Mouse (Mus musculus) layer of hippocampus, adult 2 months (tissue): ENCODE measurements around the gene Acbd4. TPM values are rescaled to one million over a fixed set of nuclear protein-coding genes. Genes with fewer than 3 reads are reported as not detected.

ENCODE experiments used
- DNase-seq, 2 experiments: peaks; one replicate each; pipeline ENCODE4 v3.0.0; 2022; ENCODE audit warnings: low spot score in 2 of 2
- H3K27ac ChIP-seq: fragments of 200-600 bp; 2 replicates; pipeline ENCODE4 v1.8.1; 2022
- H3K4me3 ChIP-seq: fragments of 200-600 bp; 2 replicates; pipeline ENCODE4 v1.8.1; 2022; ENCODE audit warnings: mild to moderate bottlenecking
- CTCF ChIP-seq: fragments of 200-600 bp; conservative IDR thresholded peaks from 2 replicates; pipeline ENCODE4 v1.8.1; 2022; ENCODE audit warnings: antibody characterized with exemption, mild to moderate bottlenecking, moderate library complexity
- total RNA-seq, 2 experiments: library from RNA; stranded (reverse); gene quantifications; 2 replicates each; pipeline ENCODE4 v1.2.3; 2021

The Acbd4 gene
- total RNA-seq, 2 experiments from 2014 or later: 87.1 to 91.0 TPM

GRCm38 (mm10) chr11:103070322-103070880, 31.1 kb upstream of the Acbd4 start:
- no peak for TF ChIP-seq CTCF
- H3K27ac ChIP-seq: no peak overlapping the region
- peak in 1 of 2 experiments; percentile 8 for DNase-seq
- H3K4me3 ChIP-seq: no peak overlapping the region

GRCm38 (mm10) chr11:103073671-103074070, 27.8 kb upstream of the Acbd4 start:
- no peak for TF ChIP-seq CTCF
- peak in 1 of 2 experiments; percentile 9 for DNase-seq
- Histone ChIP-seq H3K27ac (no peak overlapping the region), H3K4me3 (no peak overlapping the region)

GRCm38 (mm10) chr11:103074121-103074650, 27.3 kb upstream of the Acbd4 start:
- no peak for TF ChIP-seq CTCF
- no peak overlapping the region; the same call in 1 of the 2 replicates for H3K27ac ChIP-seq
- no peak overlapping the region for H3K4me3 ChIP-seq
- no peak for DNase-seq

GRCm38 (mm10) chr11:103074796-103075323, 26.6 kb upstream of the Acbd4 start:
- peak overlapping the region; percentile 3; the same call in 1 of the 2 replicates for H3K27ac ChIP-seq
- DNase-seq: no peak
- TF ChIP-seq CTCF: no peak
- H3K4me3 ChIP-seq: no peak overlapping the region

- Histone ChIP-seq H3K27ac (no peak overlapping the region), H3K4me3 (no peak overlapping the region)
- no peak for TF ChIP-seq CTCF
- no peak for DNase-seq
Observed at GRCm38 (mm10) chr11:103076010-103076409, 25.5 kb upstream of the Acbd4 start.

- no peak for TF ChIP-seq CTCF
- Histone ChIP-seq H3K27ac (no peak overlapping the region), H3K4me3 (no peak overlapping the region)
- DNase-seq: no peak
Observed at GRCm38 (mm10) chr11:103076581-103076980, 24.9 kb upstream of the Acbd4 start.

GRCm38 (mm10) chr11:103078131-103078530, 23.4 kb upstream of the Acbd4 start:
- Histone ChIP-seq H3K27ac (no peak overlapping the region), H3K4me3 (no peak overlapping the region)
- no peak for DNase-seq
- TF ChIP-seq CTCF: no peak

- Histone ChIP-seq H3K27ac (no peak overlapping the region), H3K4me3 (no peak overlapping the region; the same call in 1 of the 2 replicates)
- TF ChIP-seq CTCF: peak; percentile 36
Observed at GRCm38 (mm10) chr11:103080323-103081091, 21.0 kb upstream of the Acbd4 start.

GRCm38 (mm10) chr11:103081631-103082030, 19.9 kb upstream of the Acbd4 start:
- no peak for TF ChIP-seq CTCF
- DNase-seq: no peak
- no peak overlapping the region for H3K4me3 ChIP-seq
- H3K27ac ChIP-seq: no peak overlapping the region

More at GRCm38 (mm10) chr11:103080323-103081091, 21.0 kb upstream of the Acbd4 start:
- no peak for DNase-seq

GRCm38 (mm10) chr11:103093306-103093705, 8.2 kb upstream of the Acbd4 start:
- DNase-seq: no peak
- TF ChIP-seq CTCF: no peak
- no peak overlapping the region for H3K27ac ChIP-seq

GRCm38 (mm10) chr11:103093862-103094833, 7.3 kb upstream of the Acbd4 start:
- Histone ChIP-seq H3K27ac (no peak overlapping the region), H3K4me3 (no peak overlapping the region)
- no peak for TF ChIP-seq CTCF
- no peak for DNase-seq

More at GRCm38 (mm10) chr11:103093306-103093705, 8.2 kb upstream of the Acbd4 start:
- no peak overlapping the region for H3K4me3 ChIP-seq

GRCm38 (mm10) chr11:103095107-103095670, 6.3 kb upstream of the Acbd4 start:
- H3K27ac ChIP-seq: no peak overlapping the region
- H3K4me3 ChIP-seq: no peak overlapping the region
- no peak for DNase-seq
- TF ChIP-seq CTCF: no peak
